Mouse (Mus musculus): ENCODE measurements around the gene Gm2007. TPM values are rescaled to one million over a fixed set of nuclear protein-coding genes. Genes with fewer than 3 reads are reported as not detected.

Gene Gm2007
- 10.5 TPM for polyA plus RNA-seq (2014; fragmentation: Illumina TruSeq; extraction: RNeasy Lipid Tissue Mini Kit (QIAGEN cat#74804); ENCODE audit: low read depth, low replicate concordance)

DNA sequence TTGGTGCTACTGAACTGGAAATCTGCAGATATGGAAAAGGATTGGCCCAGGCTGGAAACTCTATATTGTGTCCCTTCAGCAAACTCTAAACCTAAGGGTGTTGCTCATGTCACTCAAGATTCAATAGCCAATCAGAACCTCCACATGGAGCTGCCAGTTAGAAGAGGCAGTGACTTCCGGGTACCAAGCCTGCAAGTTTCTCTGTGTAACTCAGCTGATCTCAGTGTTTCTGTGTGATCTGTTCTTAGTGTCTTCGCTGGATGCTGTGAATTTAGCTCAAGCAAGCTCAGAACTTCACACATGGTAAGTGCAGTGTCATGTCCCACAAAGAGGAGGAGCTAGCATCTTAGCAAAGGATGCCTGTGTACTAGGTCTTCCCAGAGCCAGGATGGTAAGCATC is at the start of gene Gm2007:
Gene Gm2007, plus strand, starts transcription at position 301 of the 400 bp plus-strand sequence.

DNA sequence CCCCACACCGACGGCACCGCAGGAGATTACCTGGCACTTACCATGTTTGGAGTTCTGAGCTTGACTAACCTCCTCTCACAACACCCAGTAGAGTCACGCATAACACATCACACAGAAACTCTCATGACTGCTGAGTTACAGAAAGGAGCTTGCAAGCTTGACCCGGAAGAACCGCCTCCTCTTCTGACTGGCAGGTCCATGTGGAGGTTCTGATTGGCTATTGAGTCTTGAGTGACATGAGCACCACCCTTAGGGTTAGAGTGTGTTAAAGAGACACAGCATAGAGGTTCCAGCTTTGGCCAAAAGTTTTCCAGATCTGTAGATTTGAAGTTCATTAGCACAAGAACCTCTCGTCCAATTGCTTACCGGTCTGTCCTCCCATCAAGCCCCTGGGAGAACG is 37.8 kb upstream of the Gm2007 start, which contains the start of gene Zfp969:
Gene Zfp969, minus strand, starts transcription at position 101 of the 400 bp plus-strand sequence.

DNA sequence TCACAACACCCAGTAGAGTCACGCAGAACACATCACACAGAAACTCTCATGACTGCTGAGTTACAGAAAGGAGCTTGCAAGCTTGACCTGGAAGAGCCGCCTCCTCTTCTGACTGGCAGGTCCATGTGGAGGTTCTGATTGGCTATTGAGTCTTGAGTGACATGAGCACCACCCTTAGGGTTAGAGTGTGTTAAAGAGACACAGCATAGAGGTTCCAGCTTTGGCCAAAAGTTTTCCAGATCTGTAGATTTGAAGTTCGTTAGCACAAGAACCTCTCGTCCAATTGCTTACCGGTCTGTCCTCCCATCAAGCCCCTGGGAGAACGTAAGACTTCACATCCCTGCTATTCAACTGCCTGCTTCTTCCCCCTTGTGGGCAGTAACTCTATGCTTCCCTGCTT is 59.7 kb downstream of the Gm2007 start, which contains the start of gene Gm14288:
Gene Gm14288, minus strand, starts transcription at position 101 of the 400 bp plus-strand sequence.

Other genes with a start within 250 kb of the Gm2007 start
- 10.5 TPM for gene Gm11007, start 97.6 kb upstream of the Gm2007 start, polyA plus RNA-seq (2014; fragmentation: Illumina TruSeq; extraction: RNeasy Lipid Tissue Mini Kit (QIAGEN cat#74804); ENCODE audit: low read depth, low replicate concordance)
- not detected for gene Zfp969, start 37.9 kb upstream of the Gm2007 start, polyA plus RNA-seq (2014; fragmentation: Illumina TruSeq; extraction: RNeasy Lipid Tissue Mini Kit (QIAGEN cat#74804); ENCODE audit: low read depth, low replicate concordance)
- gene Gm14288, start 59.6 kb downstream of the Gm2007 start, polyA plus RNA-seq (2014; fragmentation: Illumina TruSeq; extraction: RNeasy Lipid Tissue Mini Kit (QIAGEN cat#74804); ENCODE audit: low read depth, low replicate concordance): 3.7 TPM
- 4.7 TPM for gene Gm6710, start 127.7 kb downstream of the Gm2007 start, polyA plus RNA-seq (2014; fragmentation: Illumina TruSeq; extraction: RNeasy Lipid Tissue Mini Kit (QIAGEN cat#74804); ENCODE audit: low read depth, low replicate concordance)
- 7.0 TPM for gene Zfp966, start 189.6 kb downstream of the Gm2007 start, polyA plus RNA-seq (2014; fragmentation: Illumina TruSeq; extraction: RNeasy Lipid Tissue Mini Kit (QIAGEN cat#74804); ENCODE audit: low read depth, low replicate concordance)
- 6.7 TPM for gene Gm2026, start 223.8 kb downstream of the Gm2007 start, polyA plus RNA-seq (2014; fragmentation: Illumina TruSeq; extraction: RNeasy Lipid Tissue Mini Kit (QIAGEN cat#74804); ENCODE audit: low read depth, low replicate concordance)